Mouse (Mus musculus) spleen, adult 2 months (tissue): ENCODE measurements around the gene Mapk6.

Experiments used
- CTCF ChIP-seq: fragments of 200-500 bp; IDR thresholded peaks from 2 replicates; pipeline ENCODE4 v1.5.1; 2011; ENCODE audit warnings: mild to moderate bottlenecking, inconsistent platforms; ENCODE audit not compliant: insufficient read depth, insufficient read length, insufficient replicate concordance; ENCODE audit errors: extremely low read depth
- POLR2A ChIP-seq: fragments of 200-500 bp; IDR thresholded peaks from 2 replicates; pipeline ENCODE4 v1.6.1; 2011; ENCODE audit warnings: low read depth, low read length, inconsistent platforms

DNA sequence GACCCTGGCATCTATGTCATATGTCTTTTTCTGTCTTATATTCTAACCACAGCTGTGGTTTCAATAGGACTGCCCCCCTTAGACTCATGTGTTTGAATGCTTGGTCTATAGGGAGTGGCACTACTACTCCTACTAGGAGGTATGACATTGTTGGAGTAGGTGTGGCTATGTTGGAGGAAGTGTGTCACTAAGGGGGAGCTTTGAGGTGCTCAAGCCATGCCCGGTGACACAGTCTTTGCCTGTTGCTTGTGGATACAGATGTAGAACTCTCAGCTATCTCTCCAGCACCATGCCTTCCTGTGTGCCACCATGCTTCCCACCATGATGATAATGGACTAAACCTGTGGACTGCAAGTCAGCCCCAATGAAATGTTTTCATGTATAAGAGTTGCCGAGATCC, 19.2 kb upstream of the Mapk6 start:
- no peak for TF ChIP-seq CTCF
- no peak for TF ChIP-seq POLR2A
